Mouse (Mus musculus) CD8-positive naive resting alpha-beta T cell, adult 2 months (primary cell): ENCODE data around the gene Olfr1414.
"Not testable (repeated sequence)": the region's sequence is repeated elsewhere in the genome, so short reads cannot be mapped to it uniquely, and the experiment has no call there.

ENCODE experiments used
- DNase-seq, 2 experiments: peaks; one replicate each; pipeline ENCODE4 v3.0.0; 2022; ENCODE audit warnings: low read depth in 2 of 2, low spot score in 2 of 2

Gene Olfr1414

DNA sequence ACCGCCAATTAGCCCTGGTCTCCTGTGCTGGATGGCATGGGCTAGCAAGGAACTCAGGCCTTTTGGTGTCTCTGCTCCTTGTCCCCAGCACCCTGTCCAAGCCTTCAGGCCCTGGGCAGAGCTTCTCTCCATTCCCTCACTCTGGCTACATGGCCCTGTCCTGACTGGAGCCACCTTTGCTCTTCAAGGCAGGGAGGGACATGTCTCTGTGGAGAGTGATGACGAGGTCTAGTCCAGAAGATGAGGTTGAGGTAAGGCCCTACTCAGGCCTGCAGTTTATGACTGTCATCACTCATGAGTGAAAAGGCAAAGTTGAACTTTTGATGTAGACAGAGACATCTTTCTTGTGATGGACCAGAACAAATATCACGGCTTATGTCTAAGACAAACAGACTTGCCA lies at the start of gene Olfr1414:
Gene Olfr1414, minus strand, starts transcription at position 101 of the 400 bp plus-strand sequence.
- no peak for DNase-seq

GRCm38 (mm10) chr1:92545929-92546328 lies 27.5 kb upstream of the Olfr1414 start:
- DNase-seq = no peak

DNA sequence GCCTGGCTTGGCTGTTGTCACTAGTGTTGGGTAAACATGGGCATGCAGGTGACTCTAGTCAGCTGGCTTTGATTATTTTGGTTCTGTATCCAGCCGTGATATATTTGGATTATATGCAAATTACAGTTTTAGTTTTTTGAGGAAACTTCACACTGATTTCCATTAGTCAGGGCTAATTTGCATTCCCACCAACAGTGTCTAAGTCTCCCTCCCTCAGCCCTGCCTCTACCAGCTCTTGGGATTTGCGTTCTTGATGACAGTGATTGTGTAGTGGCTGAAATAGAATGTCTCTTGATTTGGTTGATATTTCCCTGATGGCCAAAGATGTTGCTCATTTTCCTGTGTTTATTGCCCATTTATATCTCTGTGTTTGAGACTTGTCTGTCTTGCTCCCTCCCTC lies 20.6 kb upstream of the Olfr1414 start:
- no peak for DNase-seq

DNA sequence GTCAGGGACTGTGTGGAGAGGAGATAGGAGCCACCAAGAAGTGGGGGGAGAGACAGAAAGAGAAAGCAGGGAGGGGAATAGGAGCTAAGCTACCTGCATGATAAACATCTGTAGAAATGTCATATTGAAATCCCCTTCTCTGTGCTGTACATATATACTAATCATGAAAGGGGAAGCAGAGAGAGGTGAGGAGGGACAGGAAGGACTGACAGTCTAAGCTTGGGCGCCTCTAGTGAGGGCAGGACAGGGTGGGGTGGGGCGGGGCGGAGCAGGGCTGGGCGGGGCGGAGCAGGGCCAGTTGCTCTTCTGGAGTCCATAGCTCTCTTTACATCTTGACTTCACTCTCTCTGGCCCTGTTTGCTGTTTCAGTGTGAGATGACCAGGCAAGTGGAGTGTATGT lies 18.5 kb upstream of the Olfr1414 start:
- DNase-seq = no peak

DNA sequence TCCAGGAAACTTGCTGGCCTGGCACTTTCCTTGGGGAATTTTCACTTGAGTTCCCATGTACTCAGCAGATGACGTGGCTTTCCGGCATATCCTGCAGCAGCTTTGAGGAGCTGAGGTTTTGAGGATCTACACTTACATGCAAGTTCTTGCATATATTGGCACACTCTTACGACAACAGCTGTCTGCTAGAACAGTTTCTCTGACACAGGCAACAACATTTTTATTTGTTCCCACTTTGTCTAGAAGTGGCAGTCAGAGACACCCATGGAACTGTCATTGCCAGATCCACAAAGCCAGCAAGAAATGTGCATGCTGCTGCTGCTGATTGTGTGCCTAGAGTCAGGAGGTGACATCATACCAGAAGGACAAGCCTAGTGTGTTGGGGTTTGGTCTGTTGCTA lies 5.3 kb upstream of the Olfr1414 start:
- no peak for DNase-seq

DNA sequence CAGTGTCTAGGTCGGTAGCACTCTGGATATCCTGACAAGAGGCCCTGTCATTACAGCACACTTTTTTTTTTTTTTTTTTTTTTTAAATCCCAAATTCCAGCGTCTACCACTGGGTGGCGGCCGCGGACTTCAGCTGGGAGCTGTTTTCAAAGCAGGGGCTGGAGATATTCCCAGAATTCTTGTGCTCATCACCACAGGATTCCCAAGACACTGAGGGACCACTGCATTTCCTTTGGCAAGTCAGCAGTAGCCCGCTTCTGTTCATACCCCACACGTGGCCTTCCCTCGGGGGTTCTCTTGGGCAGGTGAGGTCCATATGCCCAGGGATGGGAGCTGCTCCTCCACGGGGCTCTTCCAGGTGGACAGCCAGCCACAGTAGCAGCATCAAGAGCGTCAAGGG lies 2.9 kb upstream of the Olfr1414 start:
- no peak for DNase-seq

- no peak for DNase-seq
Observed at GRCm38 (mm10) chr1:92519046-92519445, 585 bp upstream of the Olfr1414 start.

DNA sequence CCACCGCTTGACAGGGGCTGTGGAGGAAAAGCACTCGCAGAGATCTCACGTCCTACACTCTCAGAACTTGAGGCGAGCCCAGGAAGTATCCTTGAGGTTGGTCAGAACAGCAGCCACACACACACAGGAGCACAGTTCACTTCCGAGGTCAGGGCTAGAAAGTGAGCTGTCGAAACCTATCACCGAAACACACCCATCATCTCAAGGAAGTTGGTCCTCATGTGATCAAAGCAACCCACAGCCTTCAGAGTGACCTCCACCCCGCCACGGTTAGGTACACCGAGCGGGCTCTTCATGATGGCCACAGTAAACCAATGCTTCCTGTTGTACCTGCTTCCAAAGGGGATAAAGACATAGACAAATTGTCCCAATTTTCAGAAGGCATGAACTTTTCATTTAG lies 3.1 kb downstream of the Olfr1414 start:
- DNase-seq = no peak

- not testable (repeated sequence) for DNase-seq
Observed at GRCm38 (mm10) chr1:92511646-92512045, 6.8 kb downstream of the Olfr1414 start.

DNA sequence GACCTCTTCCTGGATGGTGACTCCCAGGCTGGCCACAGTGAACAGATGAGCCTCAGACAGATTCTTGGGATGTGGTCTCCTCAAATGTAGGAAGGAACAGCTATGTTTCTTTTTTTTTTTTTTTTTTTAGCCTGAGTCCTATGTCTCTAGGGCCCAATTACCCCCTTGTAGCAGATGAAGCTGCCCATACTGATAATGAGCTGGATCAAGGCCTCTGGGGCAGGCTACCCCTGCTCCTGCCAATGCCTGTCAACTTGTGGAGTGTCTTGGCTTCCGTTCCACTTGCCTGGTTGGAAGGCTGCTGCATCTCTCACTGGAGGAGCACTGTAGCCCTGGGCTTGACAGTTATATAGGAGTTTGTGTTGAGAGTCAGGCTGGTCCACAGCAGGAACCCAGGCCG lies 22.5 kb downstream of the Olfr1414 start, which contains the start of gene Olfr1415:
Gene Olfr1415, minus strand, starts transcription at position 101 of the 400 bp plus-strand sequence.
- DNase-seq = no peak

DNA sequence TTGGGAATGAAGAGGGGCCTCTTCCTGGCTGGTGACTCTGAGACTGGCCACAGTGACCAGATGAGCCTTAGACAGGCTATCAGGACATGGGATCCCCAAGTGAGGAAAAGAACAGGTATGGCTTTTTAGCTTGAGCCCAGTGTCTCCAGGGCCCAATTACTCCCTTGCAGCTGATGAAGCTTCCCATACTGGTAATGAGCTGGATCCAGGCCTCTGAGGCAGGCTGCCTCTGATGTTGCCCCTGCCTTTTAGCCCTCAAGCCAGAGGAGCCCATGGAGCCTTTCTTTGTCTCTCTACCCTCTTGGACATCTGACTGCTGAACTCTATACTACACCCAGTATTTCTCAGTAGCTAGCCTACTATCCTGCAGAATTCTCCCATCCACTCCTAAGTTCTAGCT lies 33.4 kb downstream of the Olfr1414 start, which contains the start of gene Olfr1416:
Gene Olfr1416, minus strand, starts transcription at position 101 of the 400 bp plus-strand sequence.
- DNase-seq = no peak

GRCm38 (mm10) chr1:92474066-92474578 lies 44.3 kb downstream of the Olfr1414 start:
- no peak for DNase-seq

- peak; percentile 95 to 97 for DNase-seq
Observed at GRCm38 (mm10) chr1:92473165-92474041, 45.1 kb downstream of the Olfr1414 start, which contains the start of gene Ndufa10. Ndufa10 (minus strand) TSS chr1:92473860.

DNA sequence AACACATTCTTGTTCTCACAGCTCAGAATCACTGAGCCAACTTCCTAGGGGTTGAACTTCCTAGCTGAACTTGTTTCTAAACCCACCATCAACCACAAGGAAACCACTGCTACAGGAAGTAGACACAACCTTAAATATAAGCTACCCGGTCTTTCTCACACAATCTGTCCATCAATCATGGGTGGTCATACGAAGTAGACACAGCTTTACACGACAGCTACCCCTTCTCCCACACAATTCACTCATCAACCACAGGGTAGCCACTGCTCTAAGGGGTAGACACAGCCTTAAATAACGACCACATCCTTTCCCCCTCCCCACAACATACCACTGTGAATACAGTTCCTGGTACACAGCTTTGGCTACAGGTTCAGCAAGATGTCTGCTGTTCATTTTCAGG lies 49.6 kb downstream of the Olfr1414 start:
- peak; percentile 35 to 56 for DNase-seq

GRCm38 (mm10) chr1:92458416-92458815 lies 60.0 kb downstream of the Olfr1414 start:
- DNase-seq = no peak

DNA sequence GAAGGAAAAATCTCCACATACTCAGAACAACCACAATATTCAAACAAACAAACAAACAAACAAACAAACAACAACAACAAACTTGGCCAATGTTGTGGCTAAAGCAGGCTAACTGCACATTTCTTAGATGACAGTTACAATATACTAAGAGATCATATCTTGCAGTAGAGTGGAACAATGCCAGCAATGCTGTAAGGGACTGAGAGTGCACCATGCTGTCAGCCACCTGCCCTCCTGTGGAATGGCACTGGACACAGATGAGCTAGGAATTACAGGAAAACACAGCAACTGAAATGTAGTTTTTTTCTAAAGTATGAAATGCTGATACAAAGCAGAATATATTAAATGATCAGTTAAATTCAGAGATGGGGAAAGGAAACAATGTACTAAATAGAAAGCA lies 60.7 kb downstream of the Olfr1414 start:
- no peak for DNase-seq
